26 mouse cellular contexts compared by ENCODE assay signal in genomic region chr10:8250005-8250404, GRCm38 (mm10).
DNase-seq lines count a peak whose midpoint lies in the region; ATAC-seq and TF ChIP-seq lines count a peak whose summit lies in the region.
"Had no signal": no experiment of that assay in that cellular context is flagged by ENCODE, and none has a peak within 500 bp of the region (broad histone marks: within the 10 kb centered on the region; RNA-seq: fewer than 3 reads in every experiment).

No protein-coding gene starts in this region.

- no peak overlapping the region for H3K9ac ChIP-seq in hindbrain, embryonic 11.5 days (ENCODE audit: low read depth, low read length)
- H3K9ac ChIP-seq: embryonic facial prominence, embryonic 12.5 days; forebrain, embryonic 13.5 days; forebrain, embryonic 15.5 days; forebrain, postnatal 0 days had no signal

- peak overlapping the region; percentile 85 for H3K27ac ChIP-seq in bone marrow macrophage, adult 2 months (ENCODE audit: insufficient read depth, low read depth, low read length)
- H3K27ac ChIP-seq in hindbrain, embryonic 11.5 days (ENCODE audit: low read depth, low read length): no peak overlapping the region
- H3K27ac ChIP-seq: embryonic facial prominence, embryonic 10.5 days; embryonic facial prominence, embryonic 12.5 days; forebrain, embryonic 13.5 days; forebrain, embryonic 15.5 days had no signal

- TF ChIP-seq CTCF in bone marrow macrophage, adult 2 months (IDR thresholded peaks at IDR 0.05; ENCODE audit: low read depth, low read length): no peak

- TF ChIP-seq POLR2A in bone marrow macrophage, adult 2 months (IDR thresholded peaks at IDR 0.05; ENCODE audit: borderline replicate concordance, low read depth, low read length): no peak

- no peaks in the 10 kb centered on the region for H3K27me3 ChIP-seq in hindbrain, embryonic 11.5 days (ENCODE audit: control insufficient read depth, insufficient read depth, low read length)
- H3K27me3 ChIP-seq: CH12.LX; embryonic facial prominence, embryonic 12.5 days; forebrain, embryonic 13.5 days; forebrain, embryonic 15.5 days; Patski had no signal

- no peaks in the 10 kb centered on the region for H3K36me3 ChIP-seq in hindbrain, embryonic 11.5 days (ENCODE audit: control insufficient read depth, insufficient read depth, low read length)
- H3K36me3 ChIP-seq: embryonic facial prominence, embryonic 10.5 days; embryonic facial prominence, embryonic 12.5 days; forebrain, embryonic 15.5 days; G1E had no signal

- DNase-seq in heart, adult 11 months: peak; percentile 85
- DNase-seq in heart, postnatal 25 days (ENCODE audit: low spot score): no peak
- no peak for DNase-seq in cerebellum, adult 18-20 months
- DNase-seq in hindbrain, embryonic 11.5 days (ENCODE audit: low spot score): no peak
- DNase-seq: adrenal gland, adult 8-10 months; adrenal gland, postnatal 14 days; adrenal gland, postnatal 36 days; B cell, adult 2 months; cerebellum, adult 11 months; cerebellum, adult 2 months; cerebellum, adult 9-11 months; cerebellum, postnatal 14 days; cerebellum, postnatal 36 days; forebrain, postnatal 0 days had no signal

- H3K9me3 ChIP-seq in hindbrain, embryonic 11.5 days (ENCODE audit: control insufficient read depth, low read length): no peaks in the 10 kb centered on the region
- H3K9me3 ChIP-seq: embryonic facial prominence, embryonic 10.5 days; embryonic facial prominence, embryonic 12.5 days; forebrain, embryonic 13.5 days; forebrain, embryonic 15.5 days; G1E had no signal

- H3K4me3 ChIP-seq in bone marrow macrophage, adult 2 months (ENCODE audit: insufficient read depth, low read length): no peak overlapping the region
- no peak overlapping the region for H3K4me3 ChIP-seq in hindbrain, embryonic 11.5 days (ENCODE audit: low read depth, low read length)
- H3K4me3 ChIP-seq: embryonic facial prominence, embryonic 10.5 days; embryonic facial prominence, embryonic 12.5 days; forebrain, embryonic 13.5 days; forebrain, embryonic 15.5 days had no signal

- peaks cover 25% of the 10 kb centered on the region for H3K4me1 ChIP-seq in bone marrow macrophage, adult 2 months (ENCODE audit: control insufficient read depth, insufficient read depth, low read length)
- H3K4me1 ChIP-seq in hindbrain, embryonic 11.5 days (replicated peaks; ENCODE audit: control insufficient read depth, insufficient read depth, low read length): no peaks in the 10 kb centered on the region
- H3K4me1 ChIP-seq: embryonic facial prominence, embryonic 10.5 days; embryonic facial prominence, embryonic 12.5 days; forebrain, embryonic 13.5 days; forebrain, embryonic 15.5 days had no signal

- intact Hi-C loops in heart, postnatal 25 days (cut with DNase I): no loop called here

- no peak overlapping the region for H3K4me2 ChIP-seq in hindbrain, embryonic 11.5 days (replicated peaks; ENCODE audit: low read depth, low read length)
- H3K4me2 ChIP-seq: embryonic facial prominence, embryonic 12.5 days; forebrain, embryonic 13.5 days; forebrain, embryonic 15.5 days had no signal

- ATAC-seq in granulocyte monocyte progenitor cell, adult 5-6 weeks (replicated peaks; ENCODE audit: poor library complexity, severe bottlenecking): peak; percentile 76; the same call in 1 of the 2 replicates
- ATAC-seq in megakaryocyte progenitor cell, adult 5-6 weeks (replicated peaks; ENCODE audit: poor library complexity): peak; percentile 60; the same call in 1 of the 2 replicates
- no peak for ATAC-seq in hindbrain, embryonic 11.5 days (ENCODE audit: low FRiP score)
- ATAC-seq: activated CD4-positive, CD25-positive, alpha-beta regulatory T cell, adult 4 months; CD4-positive, CD25-positive, alpha-beta regulatory T cell, adult 4 months; forebrain, embryonic 13.5 days; forebrain, embryonic 15.5 days; forebrain, postnatal 0 days; Patski had no signal

- 92% methylated on average over 3 of the region's 3 CpGs for WGBS in hindbrain, embryonic 11.5 days
